Mouse (Mus musculus): ENCODE measurements at regions not wholly inside any gene's neighbourhood (a gene's known extent, or its start where the extent isn't known, plus 50 kb on each side); places are given as distances from the start of the nearest gene placed in this dataset.

DNA sequence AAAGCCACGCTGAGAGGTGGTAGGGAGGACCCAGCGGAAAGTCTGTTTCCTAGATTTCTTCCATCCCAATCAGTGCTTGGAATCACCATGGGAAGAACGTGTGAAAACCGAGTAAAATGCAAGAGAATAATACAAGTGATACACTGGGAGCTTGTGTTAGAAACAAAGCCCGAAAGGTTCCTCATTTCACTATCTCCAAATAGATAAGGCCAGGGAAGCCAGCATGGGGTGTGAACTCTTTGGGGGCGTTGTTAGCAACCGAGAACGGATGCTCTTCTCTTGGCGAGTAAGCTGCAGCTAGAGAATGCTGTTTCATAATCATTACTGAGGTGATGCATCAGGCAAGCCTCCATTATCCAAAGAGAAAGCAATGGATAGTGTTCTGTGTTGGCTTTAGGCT is 118.8 kb upstream of the Atp5g3 start:
- TF ChIP-seq POLR2A (IDR thresholded peaks at IDR 0.05; ENCODE audit: extremely low read depth, insufficient read depth, low read length) (no peak), CTCF (IDR thresholded peaks at IDR 0.05; ENCODE audit: extremely low read depth, insufficient read depth, low read length) (no peak)

All from cortical plate, adult 2 months (tissue).